Mouse (Mus musculus): ENCODE data around the gene Ass1.

DNA sequence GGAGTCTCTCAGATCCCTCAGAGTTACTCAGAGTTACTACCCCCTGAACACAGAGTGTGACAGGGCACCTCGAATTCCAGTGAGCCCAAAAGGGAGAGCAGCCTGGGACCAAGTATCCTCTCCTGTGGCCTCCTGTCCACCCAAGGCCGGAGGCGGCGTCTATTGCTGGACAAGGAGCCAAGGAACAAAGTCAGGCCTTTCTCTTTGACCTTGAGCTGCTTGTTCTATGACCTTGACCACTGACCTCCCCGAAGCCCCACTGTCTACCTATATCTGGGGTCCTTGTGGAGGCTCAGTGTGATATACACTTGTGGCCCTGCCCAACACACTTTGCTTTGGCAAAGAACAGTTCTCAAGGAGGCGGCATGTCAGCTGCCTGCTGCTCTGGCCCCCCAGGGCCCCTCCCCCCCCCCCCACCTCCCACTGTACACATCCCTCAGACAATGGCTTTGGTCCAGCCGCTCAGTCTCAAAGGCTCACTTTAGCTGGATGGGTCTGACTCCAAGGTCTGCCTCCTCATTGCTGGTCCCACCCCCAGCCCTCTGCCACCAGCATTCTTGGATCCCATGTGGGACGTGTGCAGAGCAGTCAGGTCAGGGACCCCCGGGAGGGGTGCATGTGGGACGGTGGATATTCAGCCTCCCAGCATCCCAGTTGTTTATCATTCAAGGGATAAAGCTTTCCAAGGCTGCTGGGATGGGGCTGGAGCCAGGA lies 6.3 kb downstream of the Ass1 start:
- TF ChIP-seq ZC3H11A (IDR thresholded peaks at IDR 0.05; ENCODE audit: borderline replicate concordance, low read depth, low read length), result no peak
- TF ChIP-seq CHD2 (IDR thresholded peaks at IDR 0.05; ENCODE audit: low read depth, low read length), result no peak
- no peak for TF ChIP-seq MAFK (IDR thresholded peaks at IDR 0.05; ENCODE audit: insufficient read depth, low read depth, low read length)

All from ES-E14 (cell line).